Mouse (Mus musculus): ENCODE measurements at regions not wholly inside any gene's neighbourhood (a gene's known extent, or its start where the extent isn't known, plus 50 kb on each side); places are given as distances from the start of the nearest gene placed in this dataset.

DNA sequence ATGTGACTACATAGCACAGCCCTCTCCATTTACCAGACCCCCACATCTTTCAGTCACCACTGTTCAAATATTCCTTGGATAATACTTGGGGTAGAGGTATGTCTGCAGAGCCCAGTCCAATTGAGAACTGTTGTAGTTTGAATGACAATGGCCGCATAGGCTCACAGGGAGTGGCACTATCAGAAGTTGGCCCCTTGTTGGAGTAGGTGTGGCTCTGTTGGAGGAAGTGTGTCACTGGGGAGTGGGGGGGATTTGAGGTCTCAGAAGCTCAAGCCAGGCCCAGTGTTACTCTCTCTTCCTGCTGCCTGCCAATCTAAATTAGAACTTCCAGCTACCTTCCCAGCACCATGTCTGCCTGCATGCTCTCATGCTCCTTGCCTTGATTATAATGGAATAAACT is 664.7 kb downstream of the Vrk1 start:
- H3K36me3 ChIP-seq: no peaks in the 10 kb centered on the region
- no peaks in the 10 kb centered on the region for H3K4me1 ChIP-seq
- H3K4me2 ChIP-seq: no peak overlapping the region
- no peaks in the 10 kb centered on the region for H3K9me3 ChIP-seq (replicated peaks)
- ATAC-seq: no peak
- 75% methylated on average over 1 of the region's 1 CpGs for WGBS (ENCODE audit: insufficient replicate concordance)
- no peak overlapping the region for H3K27ac ChIP-seq
- H3K4me3 ChIP-seq: no peak overlapping the region
- H3K9ac ChIP-seq: no peak overlapping the region
- H3K27me3 ChIP-seq (replicated peaks): no peaks in the 10 kb centered on the region

DNA sequence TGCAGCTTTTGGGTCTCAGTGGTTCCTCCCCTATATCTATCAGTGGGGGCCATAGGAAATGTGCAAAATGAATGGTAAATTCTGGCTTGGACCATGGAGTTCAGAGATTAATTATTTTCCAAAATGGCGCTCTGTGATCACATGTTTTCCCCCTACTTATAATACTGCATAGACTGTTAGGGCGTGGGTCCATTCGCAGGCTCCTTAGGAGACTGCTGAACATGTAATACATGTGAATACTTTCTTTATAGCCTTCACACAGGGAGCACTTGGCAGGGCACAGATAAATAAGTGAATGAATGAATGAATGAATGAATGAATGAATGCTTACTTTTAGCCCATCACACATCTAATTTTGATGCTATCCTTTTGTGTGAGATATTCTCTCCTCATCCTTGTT is 666.1 kb downstream of the Vrk1 start:
- no peak overlapping the region for H3K27ac ChIP-seq
- H3K9me3 ChIP-seq (replicated peaks): no peaks in the 10 kb centered on the region
- H3K36me3 ChIP-seq: no peaks in the 10 kb centered on the region
- H3K4me1 ChIP-seq: no peaks in the 10 kb centered on the region
- no peak for ATAC-seq
- no peak overlapping the region for H3K4me3 ChIP-seq
- no peak overlapping the region for H3K9ac ChIP-seq
- WGBS (ENCODE audit: insufficient replicate concordance): 86% methylated on average over 3 of the region's 3 CpGs
- no peak overlapping the region for H3K4me2 ChIP-seq
- H3K27me3 ChIP-seq (replicated peaks): no peaks in the 10 kb centered on the region

DNA sequence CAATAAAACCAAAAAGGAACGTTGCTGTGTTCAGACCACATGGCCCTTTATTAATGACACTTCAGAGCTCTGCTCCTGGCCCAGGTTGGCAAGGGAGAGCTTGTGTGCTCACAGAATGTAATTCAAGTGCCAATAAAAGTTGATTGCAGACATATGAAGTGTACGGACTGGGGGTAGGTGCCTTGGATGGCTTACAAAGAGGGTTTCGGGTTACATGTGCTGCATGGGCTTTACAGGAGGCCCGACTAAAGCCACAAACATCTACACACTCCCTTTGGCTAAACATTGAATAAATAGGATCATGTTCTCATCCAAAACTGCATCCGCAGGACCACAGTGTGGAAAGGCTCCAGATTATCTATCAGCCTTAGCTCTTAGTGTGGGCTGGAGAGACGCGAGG is 666.5 kb downstream of the Vrk1 start:
- ATAC-seq: no peak
- no peak overlapping the region for H3K27ac ChIP-seq
- H3K27me3 ChIP-seq (replicated peaks): no peaks in the 10 kb centered on the region
- H3K4me1 ChIP-seq: no peaks in the 10 kb centered on the region
- H3K36me3 ChIP-seq: no peaks in the 10 kb centered on the region
- 78% methylated on average over 7 of the region's 7 CpGs for WGBS (ENCODE audit: insufficient replicate concordance)
- H3K9me3 ChIP-seq (replicated peaks): no peaks in the 10 kb centered on the region
- H3K9ac ChIP-seq: no peak overlapping the region
- no peak overlapping the region for H3K4me2 ChIP-seq
- H3K4me3 ChIP-seq: no peak overlapping the region

DNA sequence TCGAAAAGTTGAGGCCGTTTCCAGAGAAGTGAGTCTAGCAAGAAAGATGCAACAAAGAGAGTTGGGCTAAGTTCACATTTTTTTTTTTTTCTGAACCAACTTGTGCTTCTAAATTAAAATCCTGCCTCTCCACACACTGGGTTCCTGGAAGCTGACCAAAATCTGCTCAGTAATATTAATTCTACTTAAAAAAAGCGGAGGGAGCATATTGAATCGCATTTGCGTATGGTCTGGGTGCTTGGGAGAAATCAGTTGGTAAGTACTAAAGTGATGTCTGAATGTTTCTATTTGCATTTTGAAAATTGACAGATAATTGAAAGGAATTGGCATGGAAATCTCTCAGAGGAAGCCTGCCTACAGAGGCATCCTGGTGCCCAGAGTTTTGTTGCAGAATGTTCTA is 676.0 kb downstream of the Vrk1 start:
- no peaks in the 10 kb centered on the region for H3K9me3 ChIP-seq (replicated peaks)
- 75% methylated on average over 5 of the region's 5 CpGs for WGBS (ENCODE audit: insufficient replicate concordance)

GRCm38 (mm10) chr12:106687751-106688150 is 677.7 kb downstream of the Vrk1 start:
- Histone ChIP-seq H3K9me3 (replicated peaks) (no peaks in the 10 kb centered on the region), H3K4me2 (no peak overlapping the region), H3K36me3 (no peaks in the 10 kb centered on the region), H3K27ac (no peak overlapping the region), H3K4me3 (no peak overlapping the region), H3K27me3 (replicated peaks) (no peaks in the 10 kb centered on the region), H3K9ac (no peak overlapping the region), H3K4me1 (no peaks in the 10 kb centered on the region)
- WGBS (ENCODE audit: insufficient replicate concordance): 58% methylated on average over 12 of the region's 12 CpGs
- no peak for ATAC-seq

More for the DNA sequence above, 676.0 kb downstream of the Vrk1 start:
- ATAC-seq: no peak
- no peaks in the 10 kb centered on the region for H3K27me3 ChIP-seq (replicated peaks)
- H3K4me2 ChIP-seq: no peak overlapping the region
- H3K9ac ChIP-seq: no peak overlapping the region
- no peaks in the 10 kb centered on the region for H3K36me3 ChIP-seq
- H3K27ac ChIP-seq: no peak overlapping the region
- no peak overlapping the region for H3K4me3 ChIP-seq
- H3K4me1 ChIP-seq: no peaks in the 10 kb centered on the region

- Histone ChIP-seq H3K36me3 (no peaks in the 10 kb centered on the region), H3K9ac (no peak overlapping the region), H3K9me3 (replicated peaks) (no peaks in the 10 kb centered on the region), H3K4me1 (no peaks in the 10 kb centered on the region), H3K4me3 (no peak overlapping the region), H3K4me2 (no peak overlapping the region), H3K27me3 (replicated peaks) (no peaks in the 10 kb centered on the region), H3K27ac (no peak overlapping the region)
- WGBS (ENCODE audit: insufficient replicate concordance): 79% methylated on average over 17 of the region's 17 CpGs
- ATAC-seq: no peak
Measured at GRCm38 (mm10) chr12:106688156-106688740, 678.2 kb downstream of the Vrk1 start.

GRCm38 (mm10) chr12:106702958-106703357 is 692.9 kb downstream of the Vrk1 start:
- no peaks in the 10 kb centered on the region for H3K4me1 ChIP-seq
- WGBS (ENCODE audit: insufficient replicate concordance): 87% methylated on average over 5 of the region's 5 CpGs
- no peak overlapping the region for H3K4me3 ChIP-seq
- no peaks in the 10 kb centered on the region for H3K36me3 ChIP-seq
- H3K9ac ChIP-seq: no peak overlapping the region
- no peak overlapping the region for H3K4me2 ChIP-seq
- no peaks in the 10 kb centered on the region for H3K27me3 ChIP-seq (replicated peaks)
- H3K27ac ChIP-seq: no peak overlapping the region
- no peaks in the 10 kb centered on the region for H3K9me3 ChIP-seq (replicated peaks)
- ATAC-seq: no peak

- Histone ChIP-seq H3K27me3 (replicated peaks) (no peaks in the 10 kb centered on the region), H3K9ac (no peak overlapping the region), H3K4me1 (no peaks in the 10 kb centered on the region), H3K36me3 (no peaks in the 10 kb centered on the region), H3K27ac (no peak overlapping the region), H3K9me3 (replicated peaks) (peaks cover 12% of the 10 kb centered on the region), H3K4me3 (no peak overlapping the region), H3K4me2 (no peak overlapping the region)
- 56% methylated on average over 9 of the region's 9 CpGs for WGBS (ENCODE audit: insufficient replicate concordance)
- no peak for ATAC-seq
Measured at GRCm38 (mm10) chr12:106721271-106722009, 711.4 kb downstream of the Vrk1 start.

DNA sequence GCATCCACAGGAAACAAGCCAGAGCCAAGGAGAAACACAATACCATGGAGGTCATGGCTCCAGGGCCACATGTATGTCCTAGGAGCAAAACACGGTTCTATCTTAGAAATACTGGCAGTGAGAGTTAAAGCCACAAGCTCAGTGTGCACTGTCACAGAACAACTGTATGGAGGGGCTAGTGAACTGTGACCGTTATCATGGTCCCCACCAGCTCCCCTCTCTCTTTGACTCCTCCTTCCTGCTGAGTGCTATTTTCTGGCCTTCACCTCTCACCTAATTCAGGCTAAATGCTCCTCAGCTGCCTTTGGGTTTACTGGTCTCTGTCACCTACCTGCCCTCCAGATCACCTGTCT is 712.0 kb downstream of the Vrk1 start:
- Histone ChIP-seq H3K4me3 (no peak overlapping the region), H3K27me3 (replicated peaks) (no peaks in the 10 kb centered on the region), H3K9me3 (replicated peaks) (peaks cover 12% of the 10 kb centered on the region), H3K4me1 (no peaks in the 10 kb centered on the region), H3K4me2 (no peak overlapping the region), H3K9ac (no peak overlapping the region), H3K36me3 (no peaks in the 10 kb centered on the region), H3K27ac (no peak overlapping the region)
- WGBS (ENCODE audit: insufficient replicate concordance): 38% methylated on average over 2 of the region's 2 CpGs
- ATAC-seq: no peak

- peaks cover 6% of the 10 kb centered on the region for H3K9me3 ChIP-seq (replicated peaks)
- H3K4me2 ChIP-seq: no peak overlapping the region
- no peak for ATAC-seq
- H3K27me3 ChIP-seq (replicated peaks): no peaks in the 10 kb centered on the region
- H3K4me3 ChIP-seq: no peak overlapping the region
- no peaks in the 10 kb centered on the region for H3K4me1 ChIP-seq
- no peaks in the 10 kb centered on the region for H3K36me3 ChIP-seq
- no peak overlapping the region for H3K9ac ChIP-seq
- WGBS (ENCODE audit: insufficient replicate concordance): 80% methylated on average over 4 of the region's 4 CpGs
- no peak overlapping the region for H3K27ac ChIP-seq
Measured at GRCm38 (mm10) chr12:106722761-106723160, 712.7 kb downstream of the Vrk1 start.

DNA sequence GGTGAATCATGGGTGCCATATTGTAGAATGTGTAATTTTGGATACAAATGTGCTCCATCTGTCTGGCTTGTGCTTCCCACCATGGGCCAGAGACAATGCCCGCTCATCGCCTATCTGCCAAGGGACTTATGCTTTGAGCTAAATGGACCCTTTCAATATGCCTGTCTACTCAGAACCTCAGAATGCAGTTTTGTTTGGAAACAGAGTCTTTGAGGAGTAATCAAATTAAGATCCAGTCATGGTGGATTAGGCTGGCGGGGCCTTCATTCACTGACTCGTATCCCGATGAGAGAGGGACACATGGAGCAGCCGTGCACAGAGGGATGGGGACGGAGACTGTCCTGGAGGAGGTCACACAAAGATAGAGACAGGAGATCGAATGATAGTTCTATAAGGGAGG is 716.9 kb downstream of the Vrk1 start:
- Histone ChIP-seq H3K9me3 (replicated peaks) (no peaks in the 10 kb centered on the region), H3K36me3 (no peaks in the 10 kb centered on the region), H3K27ac (no peak overlapping the region), H3K4me1 (no peaks in the 10 kb centered on the region), H3K27me3 (replicated peaks) (no peaks in the 10 kb centered on the region), H3K4me2 (no peak overlapping the region), H3K9ac (no peak overlapping the region), H3K4me3 (no peak overlapping the region)
- ATAC-seq: no peak
- WGBS (ENCODE audit: insufficient replicate concordance): 84% methylated on average over 8 of the region's 8 CpGs

DNA sequence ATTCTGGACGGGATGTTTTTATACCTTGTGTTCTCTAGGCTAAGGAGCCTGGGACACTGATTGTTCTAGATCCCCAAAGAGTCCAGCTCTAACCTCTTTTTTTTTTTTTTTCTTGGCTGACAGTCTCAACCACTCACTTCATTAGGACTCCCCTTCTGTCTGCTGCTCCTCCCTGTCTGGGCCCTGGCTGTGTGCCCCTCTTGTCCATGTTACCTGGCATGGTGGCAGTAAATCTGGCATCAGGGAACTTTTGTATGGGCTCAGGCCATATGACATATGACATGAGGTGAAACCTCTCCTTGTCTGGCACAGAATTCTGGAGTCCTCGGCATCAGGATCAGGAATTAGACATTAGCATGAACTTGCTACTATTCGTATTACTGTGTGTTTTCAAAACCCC is 717.5 kb downstream of the Vrk1 start:
- Histone ChIP-seq H3K27ac (no peak overlapping the region), H3K27me3 (replicated peaks) (no peaks in the 10 kb centered on the region), H3K4me1 (no peaks in the 10 kb centered on the region), H3K4me3 (no peak overlapping the region), H3K36me3 (no peaks in the 10 kb centered on the region), H3K9me3 (replicated peaks) (no peaks in the 10 kb centered on the region), H3K4me2 (no peak overlapping the region), H3K9ac (no peak overlapping the region)
- no peak for ATAC-seq
- WGBS (ENCODE audit: insufficient replicate concordance): 75% methylated on average over 3 of the region's 3 CpGs

- H3K4me1 ChIP-seq: no peaks in the 10 kb centered on the region
- no peaks in the 10 kb centered on the region for H3K9me3 ChIP-seq (replicated peaks)
- H3K27ac ChIP-seq: no peak overlapping the region
- no peaks in the 10 kb centered on the region for H3K27me3 ChIP-seq (replicated peaks)
- ATAC-seq: no peak
- WGBS (ENCODE audit: insufficient replicate concordance): 66% methylated on average over 5 of the region's 5 CpGs
- H3K4me3 ChIP-seq: no peak overlapping the region
- H3K9ac ChIP-seq: no peak overlapping the region
- no peak overlapping the region for H3K4me2 ChIP-seq
- H3K36me3 ChIP-seq: no peaks in the 10 kb centered on the region
Measured at GRCm38 (mm10) chr12:106729686-106730085, 719.7 kb downstream of the Vrk1 start.
